Mouse (Mus musculus) limb, embryonic 12.5 days (tissue): Measurements from ENCODE around the gene Map2k5. TPM values are rescaled to one million over a fixed set of nuclear protein-coding genes. Genes with fewer than 3 reads are reported as not detected.

Experiments
- ATAC-seq: fragments of 200-750 bp; cut with Nextera tagmentation; 2 replicates; pipeline ENCODE4 v1.8.0; 2017; ENCODE audit warnings: low read depth, moderate TSS enrichment; ENCODE audit not compliant: insufficient number of reproducible peaks, insufficient read depth, low FRiP score, low TSS enrichment
- H3K27ac ChIP-seq: fragments of 300-500 bp; sonication (generic); 2 replicates; pipeline ENCODE4 v1.5.1; 2016; ENCODE audit warnings: mild to moderate bottlenecking, moderate library complexity
- H3K27me3 ChIP-seq: fragments of 300-500 bp; sonication (generic); 2 replicates; pipeline ENCODE4 v1.6.1; 2016; ENCODE audit warnings: mild to moderate bottlenecking, moderate library complexity
- H3K36me3 ChIP-seq: fragments of 300-500 bp; sonication (generic); 2 replicates; pipeline ENCODE4 v1.6.1; 2016; ENCODE audit warnings: mild to moderate bottlenecking, moderate library complexity
- H3K4me1 ChIP-seq: fragments of 300-500 bp; sonication (generic); replicated peaks from 2 replicates; pipeline ENCODE4 v1.6.1; 2016
- H3K4me2 ChIP-seq: fragments of 300-500 bp; sonication (generic); 2 replicates; pipeline ENCODE4 v1.6.1; 2016; ENCODE audit warnings: mild to moderate bottlenecking, moderate library complexity
- H3K4me3 ChIP-seq: fragments of 300-500 bp; sonication (generic); replicated peaks from 2 replicates; pipeline ENCODE4 v1.5.1; 2016; ENCODE audit warnings: mild to moderate bottlenecking
- H3K9ac ChIP-seq: fragments of 300-500 bp; sonication (generic); replicated peaks from 2 replicates; pipeline ENCODE4 v1.6.1; 2016; ENCODE audit warnings: mild to moderate bottlenecking, moderate library complexity
- H3K9me3 ChIP-seq: fragments of 300-500 bp; sonication (generic); 2 replicates; pipeline ENCODE4 v1.6.1; 2016; ENCODE audit warnings: mild to moderate bottlenecking, moderate library complexity
- WGBS: fragments of 180-500 bp; shearing (Covaris S2); methylation state at CpG from one replicate; pipeline ENCODE4 v1.1.7; 2016; 5-methylcytosine and 5-hydroxymethylcytosine counted together
- polyA plus RNA-seq: library from polyadenylated mRNA; unstranded; fragments of >200 nt; fragmentation: Nextera tagmentation; extraction: Ambion mirVana; gene quantifications from 2 replicates; pipeline ENCODE4 v1.2.1, GENCODE M21; 2016

The Map2k5 gene
- polyA plus RNA-seq, 1 experiment from 2014 or later = 44.5 TPM

GRCm38 (mm10) chr9:63263188-63263587 is 114.5 kb downstream of the Map2k5 start:
- Histone ChIP-seq H3K9ac (no peak overlapping the region), H3K9me3 (no peaks in the 10 kb centered on the region), H3K4me1 (no peaks in the 10 kb centered on the region), H3K4me3 (no peak overlapping the region), H3K36me3 (peaks cover 11% of the 10 kb centered on the region; the same call in 1 of the 2 replicates), H3K27me3 (no peaks in the 10 kb centered on the region), H3K27ac (no peak overlapping the region), H3K4me2 (no peak overlapping the region)
- 77% methylated on average over 1 of the region's 1 CpGs for WGBS
- no peak for ATAC-seq

- Histone ChIP-seq H3K27me3 (no peaks in the 10 kb centered on the region), H3K9ac (no peak overlapping the region), H3K36me3 (peaks cover 31% of the 10 kb centered on the region), H3K4me3 (no peak overlapping the region), H3K9me3 (no peaks in the 10 kb centered on the region), H3K27ac (no peak overlapping the region), H3K4me2 (no peak overlapping the region), H3K4me1 (no peaks in the 10 kb centered on the region)
- ATAC-seq = no peak
- 57% methylated on average over 3 of the region's 3 CpGs for WGBS
Measured at GRCm38 (mm10) chr9:63258768-63259167, 118.9 kb downstream of the Map2k5 start.

- no peak for ATAC-seq
- no peak overlapping the region for H3K9ac ChIP-seq
- H3K4me2 ChIP-seq = no peak overlapping the region
- no peak overlapping the region for H3K4me3 ChIP-seq
- H3K9me3 ChIP-seq = no peaks in the 10 kb centered on the region
- H3K4me1 ChIP-seq = no peaks in the 10 kb centered on the region
- peaks cover 31% of the 10 kb centered on the region for H3K36me3 ChIP-seq
- H3K27ac ChIP-seq = no peak overlapping the region
- no peaks in the 10 kb centered on the region for H3K27me3 ChIP-seq
- 88% methylated on average over 4 of the region's 4 CpGs for WGBS
Measured at GRCm38 (mm10) chr9:63257739-63258138, 120.0 kb downstream of the Map2k5 start.

GRCm38 (mm10) chr9:63250841-63251626 is 126.7 kb downstream of the Map2k5 start:
- 65% methylated on average over 19 of the region's 19 CpGs for WGBS
- Histone ChIP-seq H3K27ac (no peak overlapping the region), H3K9me3 (no peaks in the 10 kb centered on the region)

GRCm38 (mm10) chr9:63248095-63248787 is 129.5 kb downstream of the Map2k5 start:
- no peak for ATAC-seq
- Histone ChIP-seq H3K27ac (no peak overlapping the region), H3K9ac (no peak overlapping the region), H3K4me2 (no peak overlapping the region), H3K9me3 (no peaks in the 10 kb centered on the region), H3K4me1 (no peaks in the 10 kb centered on the region; the same call in 1 of the 2 replicates), H3K36me3 (peaks cover 55% of the 10 kb centered on the region), H3K27me3 (no peaks in the 10 kb centered on the region), H3K4me3 (no peak overlapping the region)

More at GRCm38 (mm10) chr9:63250841-63251626, 126.7 kb downstream of the Map2k5 start:
- Histone ChIP-seq H3K27me3 (no peaks in the 10 kb centered on the region), H3K4me3 (no peak overlapping the region), H3K4me1 (no peaks in the 10 kb centered on the region), H3K4me2 (no peak overlapping the region), H3K36me3 (peaks cover 58% of the 10 kb centered on the region), H3K9ac (no peak overlapping the region)
- ATAC-seq = no peak

GRCm38 (mm10) chr9:63246568-63247169 is 131.0 kb downstream of the Map2k5 start:
- Histone ChIP-seq H3K9ac (no peak overlapping the region), H3K27me3 (no peaks in the 10 kb centered on the region), H3K4me3 (no peak overlapping the region), H3K4me1 (peaks cover 13% of the 10 kb centered on the region), H3K27ac (no peak overlapping the region), H3K4me2 (no peak overlapping the region), H3K9me3 (no peaks in the 10 kb centered on the region), H3K36me3 (peaks cover 51% of the 10 kb centered on the region)
- ATAC-seq = no peak
- WGBS = 79% methylated on average over 5 of the region's 5 CpGs

GRCm38 (mm10) chr9:63241961-63242360 is 135.7 kb downstream of the Map2k5 start:
- Histone ChIP-seq H3K4me1 (peaks cover 26% of the 10 kb centered on the region), H3K27ac (no peak overlapping the region), H3K9ac (no peak overlapping the region), H3K4me2 (no peak overlapping the region), H3K27me3 (no peaks in the 10 kb centered on the region), H3K9me3 (no peaks in the 10 kb centered on the region), H3K4me3 (no peak overlapping the region), H3K36me3 (peaks cover 22% of the 10 kb centered on the region; the same call in 1 of the 2 replicates)
- WGBS = 15% methylated on average over 6 of the region's 6 CpGs
- no peak for ATAC-seq

- peaks cover 22% of the 10 kb centered on the region; the same call in 1 of the 2 replicates for H3K36me3 ChIP-seq
- no peak for ATAC-seq
Measured at GRCm38 (mm10) chr9:63241241-63241640, 136.5 kb downstream of the Map2k5 start.

GRCm38 (mm10) chr9:63234356-63234755 is 143.3 kb downstream of the Map2k5 start:
- Histone ChIP-seq H3K27me3 (no peaks in the 10 kb centered on the region), H3K36me3 (peaks cover 20% of the 10 kb centered on the region; the same call in 1 of the 2 replicates), H3K9me3 (no peaks in the 10 kb centered on the region), H3K27ac (no peak overlapping the region), H3K4me1 (peaks cover 8% of the 10 kb centered on the region), H3K4me2 (no peak overlapping the region), H3K4me3 (no peak overlapping the region), H3K9ac (no peak overlapping the region)
- WGBS = 70% methylated on average over 5 of the region's 5 CpGs
- no peak for ATAC-seq

More at GRCm38 (mm10) chr9:63241241-63241640, 136.5 kb downstream of the Map2k5 start:
- H3K9ac ChIP-seq = no peak overlapping the region
- peaks cover 26% of the 10 kb centered on the region for H3K4me1 ChIP-seq
- H3K4me2 ChIP-seq = no peak overlapping the region
- no peaks in the 10 kb centered on the region for H3K9me3 ChIP-seq
- H3K27me3 ChIP-seq = no peaks in the 10 kb centered on the region
- no peak overlapping the region for H3K4me3 ChIP-seq
- H3K27ac ChIP-seq = no peak overlapping the region
- WGBS = 21% methylated on average over 8 of the region's 8 CpGs

GRCm38 (mm10) chr9:63230289-63230688 is 147.4 kb downstream of the Map2k5 start:
- H3K36me3 ChIP-seq = peaks cover 20% of the 10 kb centered on the region; the same call in 1 of the 2 replicates
- no peak for ATAC-seq
- no peak overlapping the region for H3K27ac ChIP-seq
- no peak overlapping the region for H3K9ac ChIP-seq
- H3K4me3 ChIP-seq = no peak overlapping the region
- WGBS = 47% methylated on average over 15 of the region's 15 CpGs
- no peaks in the 10 kb centered on the region for H3K27me3 ChIP-seq
- peaks cover 4% of the 10 kb centered on the region; the same call in 1 of the 2 replicates for H3K4me1 ChIP-seq
- H3K9me3 ChIP-seq = no peaks in the 10 kb centered on the region
- no peak overlapping the region for H3K4me2 ChIP-seq

- H3K27me3 ChIP-seq = no peaks in the 10 kb centered on the region
- H3K9me3 ChIP-seq = no peaks in the 10 kb centered on the region
- H3K4me1 ChIP-seq = peaks cover 4% of the 10 kb centered on the region; the same call in 1 of the 2 replicates
- H3K27ac ChIP-seq = no peak overlapping the region
- H3K4me3 ChIP-seq = no peak overlapping the region
- 69% methylated on average over 4 of the region's 4 CpGs for WGBS
- H3K4me2 ChIP-seq = no peak overlapping the region
- H3K9ac ChIP-seq = no peak overlapping the region
- no peak for ATAC-seq
- H3K36me3 ChIP-seq = peaks cover 20% of the 10 kb centered on the region; the same call in 1 of the 2 replicates
Measured at GRCm38 (mm10) chr9:63229124-63229523, 148.6 kb downstream of the Map2k5 start.
